Mouse (Mus musculus) Patski (cell line): Measurements from ENCODE around the gene Fam92b. TPM values are rescaled to one million over a fixed set of nuclear protein-coding genes. Genes with fewer than 3 reads are reported as not detected.

Source experiments
- ATAC-seq: fragments of 100-300 bp; one replicate; pipeline ENCODE4 v1.8.0; 2021
- CTCF ChIA-PET: fragments of 350-600 bp; sonication (Branson Sonifier 250); formaldehyde crosslinking; loops from one replicate; lab custom pipeline; 2022; ENCODE audit warnings: inconsistent platforms; lab: Charles Lee
- POLR2A ChIA-PET: fragments of 350-600 bp; sonication (Branson Sonifier 250); formaldehyde crosslinking; loops from one replicate; lab custom pipeline; 2022; ENCODE audit warnings: antibody characterized with exemption, inconsistent platforms; lab: Charles Lee
- DNase-seq: peaks from one replicate; pipeline ENCODE4 v3.0.0-alpha.2; 2011; ENCODE audit warnings: low read depth, low spot score
- H3K27me3 ChIP-seq: fragments of 371-371 bp; one replicate; pipeline ENCODE4 v1.5.1; 2021
- CTCF ChIP-seq: fragments of 100-300 bp; IDR thresholded peaks from one replicate; pipeline ENCODE4 v1.5.1; 2021
- in situ Hi-C: fragments of 300-500 bp; cut with MboI; formaldehyde crosslinking; loops from 3 replicates; pipeline ENCODE4 v1.11.1; 2018; ENCODE audit warnings: low pct_unique_long_range_greater_than_20kb, mixed read lengths
- polyA plus RNA-seq: library from polyadenylated mRNA; unstranded; gene quantifications from one replicate; pipeline ENCODE4 v1.2.3, GENCODE M21; 2021

The Fam92b gene
- polyA plus RNA-seq, 1 experiment from 2014 or later = 0.80 TPM

DNA sequence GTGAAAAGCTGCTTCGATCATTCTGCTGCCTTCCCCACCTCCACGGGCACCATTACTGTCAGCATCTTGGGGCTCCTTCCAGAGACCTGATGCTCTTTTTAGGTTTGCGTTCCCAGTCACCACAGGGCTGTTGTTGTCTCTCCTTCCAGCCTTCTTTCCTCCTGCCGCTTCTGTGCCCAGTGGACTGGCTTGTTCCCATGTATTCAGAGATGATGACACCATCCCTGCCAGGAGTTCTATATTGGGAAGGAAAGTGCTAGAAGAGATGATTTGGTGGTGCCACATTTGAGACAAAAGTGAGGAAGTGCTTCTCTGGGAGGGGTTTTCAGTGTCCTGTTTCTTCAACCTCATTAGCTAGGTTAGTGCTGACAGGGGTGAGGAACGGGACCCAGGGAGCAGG, 58.4 kb downstream of the Fam92b start:
- DNase-seq = no peak
- ChIA-PET CTCF (no interaction called here), POLR2A (no interaction called here)
- ATAC-seq = no peak
- TF ChIP-seq CTCF = no peak
- no peaks in the 10 kb centered on the region for H3K27me3 ChIP-seq
- in situ Hi-C loops = no loop called here

GRCm38 (mm10) chr8:120118162-120118561, 59.1 kb downstream of the Fam92b start:
- DNase-seq = no peak
- no peak for ATAC-seq
- in situ Hi-C loops = no loop called here
- TF ChIP-seq CTCF = no peak
- CTCF ChIA-PET = interaction anchor here (1.0 kb wide), 1 partner anchor 163 kb away, joined by 3 read pairs; no protein-coding TSS in a partner anchor
- POLR2A ChIA-PET = no interaction called here
- no peaks in the 10 kb centered on the region for H3K27me3 ChIP-seq

DNA sequence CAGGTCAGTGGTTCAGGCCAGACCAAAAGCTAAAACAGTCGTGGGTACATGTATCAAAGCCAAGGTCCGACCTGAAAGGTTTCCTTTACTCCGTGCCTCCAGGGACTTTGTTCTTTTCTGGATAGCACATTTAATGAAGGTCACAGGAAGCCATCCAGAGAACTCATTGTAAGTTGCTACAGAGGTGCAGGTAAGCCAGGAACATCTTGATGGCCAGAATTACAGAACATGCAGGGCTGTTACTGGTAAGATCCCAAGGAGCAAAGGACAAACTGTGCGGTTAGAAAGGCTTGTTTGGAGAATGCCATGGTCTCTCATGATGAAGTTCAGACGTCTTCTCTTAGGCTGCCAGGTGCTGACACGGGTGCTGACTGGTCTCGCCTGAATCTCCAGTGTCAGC, 60.7 kb downstream of the Fam92b start:
- no peak for TF ChIP-seq CTCF
- in situ Hi-C loops = no loop called here
- DNase-seq (no peak), ATAC-seq (no peak)
- ChIA-PET POLR2A (no interaction called here), CTCF (no interaction called here)
- H3K27me3 ChIP-seq = no peaks in the 10 kb centered on the region

Other genes with a start within 250 kb of the Fam92b start
- gene Crispld2, start 185.0 kb downstream of the Fam92b start, polyA plus RNA-seq = 1.1 TPM
- 48.8 TPM for gene Zdhhc7, start 76.0 kb downstream of the Fam92b start, polyA plus RNA-seq
- gene 6430548M08Rik, start 63.3 kb downstream of the Fam92b start, polyA plus RNA-seq = 6.3 TPM
- gene Gse1, start 51.0 kb upstream of the Fam92b start, polyA plus RNA-seq = 19.8 TPM